Mouse (Mus musculus) midbrain, embryonic 13.5 days (tissue): ENCODE measurements around the gene Acbd4. TPM values are rescaled to one million over a fixed set of nuclear protein-coding genes. Genes with fewer than 3 reads are reported as not detected.

Experiments used
- ATAC-seq: fragments of 200-750 bp; cut with Nextera tagmentation; 2 replicates; pipeline ENCODE4 v1.8.0; 2017; ENCODE audit warnings: mild to moderate bottlenecking, moderate TSS enrichment, moderate library complexity
- H3K27ac ChIP-seq: fragments of 300-500 bp; sonication (generic); 2 replicates; pipeline ENCODE4 v1.5.1; 2015; ENCODE audit warnings: inconsistent platforms, mild to moderate bottlenecking, moderate library complexity
- H3K27me3 ChIP-seq: fragments of 300-500 bp; sonication (generic); 2 replicates; pipeline ENCODE4 v1.6.1; 2015; ENCODE audit warnings: mild to moderate bottlenecking, inconsistent platforms
- H3K36me3 ChIP-seq: fragments of 300-500 bp; sonication (generic); 2 replicates; pipeline ENCODE4 v1.6.1; 2015; ENCODE audit warnings: mild to moderate bottlenecking, inconsistent platforms
- H3K4me1 ChIP-seq: fragments of 300-500 bp; sonication (generic); replicated peaks from 2 replicates; pipeline ENCODE4 v1.6.1; 2015; ENCODE audit warnings: inconsistent platforms
- H3K4me2 ChIP-seq: fragments of 300-500 bp; sonication (generic); replicated peaks from 2 replicates; pipeline ENCODE4 v1.6.1; 2015; ENCODE audit warnings: moderate library complexity, mild to moderate bottlenecking, inconsistent platforms
- H3K4me3 ChIP-seq: fragments of 300-500 bp; sonication (generic); replicated peaks from 2 replicates; pipeline ENCODE4 v1.5.1; 2015; ENCODE audit warnings: mild to moderate bottlenecking, inconsistent platforms
- H3K9ac ChIP-seq: fragments of 300-500 bp; sonication (generic); replicated peaks from 2 replicates; pipeline ENCODE4 v1.6.1; 2015; ENCODE audit warnings: mild to moderate bottlenecking, inconsistent platforms
- H3K9me3 ChIP-seq: fragments of 300-500 bp; sonication (generic); 2 replicates; pipeline ENCODE4 v1.6.1; 2016; ENCODE audit warnings: mild to moderate bottlenecking, inconsistent platforms
- WGBS: fragments of 180-500 bp; shearing (Covaris S2); methylation state at CpG from one replicate; pipeline ENCODE4 v1.1.7; 2015; 5-methylcytosine and 5-hydroxymethylcytosine counted together
- polyA plus RNA-seq: library from polyadenylated mRNA; unstranded; fragments of >200 nt; fragmentation: Nextera tagmentation; extraction: Ambion mirVana; gene quantifications from 2 replicates; pipeline ENCODE4 v1.2.1, GENCODE M21; 2015

Acbd4 gene
- polyA plus RNA-seq, 1 experiment from 2014 or later: 7.8 TPM

DNA sequence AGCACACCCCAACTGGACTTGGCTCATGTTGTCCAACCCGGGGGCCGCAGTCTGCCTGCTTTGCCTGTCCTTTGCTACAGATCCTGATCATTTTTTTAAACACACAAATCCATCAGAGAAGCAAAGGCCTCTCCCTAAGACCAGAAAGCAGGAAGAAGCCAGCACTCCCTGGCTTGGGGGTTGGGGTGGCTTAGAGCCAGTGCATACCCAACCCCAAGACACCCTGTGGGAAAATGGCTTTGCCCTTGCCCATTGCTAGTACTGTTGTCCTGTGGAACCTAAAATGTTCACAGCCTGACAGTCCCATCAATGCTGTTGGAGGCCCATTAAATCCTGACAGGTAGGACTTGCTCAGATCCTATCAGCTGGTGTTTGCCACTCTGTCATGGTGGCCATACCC lies 31.8 kb upstream of the Acbd4 start:
- H3K27me3 ChIP-seq: no peaks in the 10 kb centered on the region
- H3K4me2 ChIP-seq: no peak overlapping the region
- no peak for ATAC-seq
- H3K9ac ChIP-seq: no peak overlapping the region
- peaks cover 59% of the 10 kb centered on the region for H3K36me3 ChIP-seq
- 100% methylated on average over 2 of the region's 2 CpGs for WGBS
- H3K27ac ChIP-seq: no peak overlapping the region
- no peak overlapping the region for H3K4me3 ChIP-seq
- no peaks in the 10 kb centered on the region for H3K9me3 ChIP-seq
- peaks cover 10% of the 10 kb centered on the region for H3K4me1 ChIP-seq

DNA sequence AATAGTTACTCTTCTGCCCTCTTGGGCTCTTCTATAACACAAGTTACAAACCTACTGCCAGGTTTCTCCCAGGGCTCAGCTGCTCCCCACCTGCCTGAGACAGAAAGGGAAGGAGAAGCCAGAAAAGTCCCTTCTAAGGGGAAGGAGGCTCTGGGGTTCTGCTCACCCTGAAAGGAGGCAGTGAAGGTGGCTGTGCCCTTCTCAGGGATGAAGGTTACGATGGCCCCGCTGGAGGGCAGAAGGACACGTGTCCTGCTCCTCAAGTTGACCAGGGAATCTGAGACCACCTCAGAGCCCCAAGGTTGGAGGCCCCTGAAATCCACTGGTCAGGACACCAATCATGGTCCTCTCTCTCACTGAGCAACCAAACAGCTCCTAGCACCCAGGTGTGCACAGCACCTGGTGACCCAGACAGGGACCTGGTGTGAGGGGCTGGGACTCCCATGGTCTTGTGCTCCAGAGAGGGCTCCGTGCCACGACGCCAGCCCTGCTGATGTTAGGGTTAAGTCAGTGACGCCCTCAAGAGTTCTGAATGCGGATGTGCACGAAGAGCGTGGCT lies 31.1 kb upstream of the Acbd4 start:
- Histone ChIP-seq H3K9ac (no peak overlapping the region), H3K4me1 (peaks cover 12% of the 10 kb centered on the region), H3K27ac (no peak overlapping the region), H3K4me3 (no peak overlapping the region), H3K36me3 (peaks cover 55% of the 10 kb centered on the region), H3K4me2 (no peak overlapping the region), H3K27me3 (no peaks in the 10 kb centered on the region), H3K9me3 (no peaks in the 10 kb centered on the region)
- 92% methylated on average over 10 of the region's 10 CpGs for WGBS
- no peak for ATAC-seq

DNA sequence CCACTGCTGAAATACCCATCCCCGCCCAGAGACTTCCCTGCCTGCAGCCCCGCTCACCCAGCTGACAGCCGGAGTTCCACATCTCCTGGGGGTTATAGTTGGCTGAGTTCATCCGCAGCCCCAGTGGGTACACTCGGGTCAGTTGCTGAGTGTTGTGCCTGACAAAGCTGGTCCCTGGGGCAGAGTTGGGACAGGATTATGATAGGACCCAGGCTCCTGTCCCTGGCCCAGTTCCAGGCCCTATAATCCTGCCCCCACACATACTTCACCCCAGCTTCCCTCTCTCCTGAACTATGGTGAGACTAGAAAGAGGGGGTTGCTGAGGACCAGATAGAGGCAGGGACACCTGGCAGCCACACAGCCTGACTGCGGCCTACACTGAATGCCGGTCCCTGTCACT lies 27.8 kb upstream of the Acbd4 start:
- Histone ChIP-seq H3K9ac (no peak overlapping the region), H3K27ac (no peak overlapping the region), H3K27me3 (peaks cover 5% of the 10 kb centered on the region), H3K4me1 (peaks cover 12% of the 10 kb centered on the region), H3K4me3 (no peak overlapping the region), H3K9me3 (no peaks in the 10 kb centered on the region), H3K4me2 (no peak overlapping the region), H3K36me3 (peaks cover 22% of the 10 kb centered on the region)
- 89% methylated on average over 7 of the region's 7 CpGs for WGBS
- ATAC-seq: 0 out of 2 replicates have a peak, but pooled peaks have one; percentile 11

DNA sequence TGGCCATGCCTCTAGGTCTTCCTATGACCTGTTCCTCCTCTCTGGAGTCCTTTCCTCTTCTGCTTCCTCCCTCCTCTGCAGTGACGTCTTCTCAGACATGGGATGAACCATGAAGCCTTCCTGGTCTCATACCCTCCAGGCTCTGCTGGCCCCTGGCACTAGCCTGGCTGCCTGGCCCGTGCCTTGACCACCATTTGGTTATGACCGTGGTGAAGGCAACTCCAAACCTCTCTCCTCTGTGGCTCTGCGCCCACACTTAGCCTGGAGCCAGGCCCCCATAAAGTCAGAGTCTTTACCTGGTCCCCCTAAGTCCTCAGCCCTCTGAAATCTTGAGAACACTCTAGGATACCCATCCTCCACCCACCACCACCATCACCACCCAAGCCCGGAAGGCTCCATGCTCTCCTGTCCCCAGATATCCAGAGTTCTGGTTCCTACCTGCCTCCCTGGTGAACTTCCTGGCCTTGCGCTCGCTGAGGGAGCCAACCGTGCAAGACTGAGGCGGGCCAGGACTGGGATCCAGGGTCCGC lies 27.3 kb upstream of the Acbd4 start:
- ATAC-seq: no peak
- WGBS: 52% methylated on average over 10 of the region's 10 CpGs
- Histone ChIP-seq H3K27me3 (peaks cover 10% of the 10 kb centered on the region), H3K4me3 (no peak overlapping the region), H3K9ac (no peak overlapping the region), H3K36me3 (peaks cover 17% of the 10 kb centered on the region), H3K9me3 (no peaks in the 10 kb centered on the region), H3K27ac (no peak overlapping the region), H3K4me2 (0 out of 2 replicates have a peak overlapping the region, but pooled peaks have one; percentile 3), H3K4me1 (peaks cover 12% of the 10 kb centered on the region)

DNA sequence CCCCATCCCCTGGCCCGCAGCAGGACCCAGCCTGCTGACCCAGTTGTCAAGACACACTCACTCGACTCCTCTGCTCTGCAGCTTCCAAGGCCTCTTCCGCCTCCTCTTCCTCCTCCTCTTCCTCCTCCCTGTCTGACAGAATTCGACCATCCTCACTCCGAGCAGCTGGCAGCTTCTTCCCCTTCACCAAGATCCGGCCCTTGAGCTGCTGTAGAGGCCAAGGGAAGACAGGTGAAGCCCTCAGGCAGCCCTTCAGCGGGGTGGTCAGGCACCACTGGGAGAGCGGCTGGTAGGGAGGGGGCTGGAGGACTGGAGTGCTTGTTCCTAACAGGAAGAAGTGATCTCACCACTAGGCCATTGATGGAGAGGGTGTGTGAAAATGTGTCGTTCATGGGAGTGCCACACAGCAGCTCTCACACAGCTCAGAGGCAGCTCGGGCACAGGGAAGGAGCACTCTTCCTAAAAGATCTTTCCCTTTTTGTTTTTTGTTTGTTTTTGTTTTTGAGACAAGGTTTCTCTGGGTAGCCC lies 26.6 kb upstream of the Acbd4 start:
- 28% methylated on average over 10 of the region's 10 CpGs for WGBS
- Histone ChIP-seq H3K36me3 (peaks cover 10% of the 10 kb centered on the region), H3K4me2 (0 out of 2 replicates have a peak overlapping the region, but pooled peaks have one; percentile 3), H3K27ac (no peak overlapping the region), H3K27me3 (peaks cover 15% of the 10 kb centered on the region), H3K4me1 (peaks cover 12% of the 10 kb centered on the region), H3K9ac (no peak overlapping the region), H3K9me3 (no peaks in the 10 kb centered on the region), H3K4me3 (no peak overlapping the region)
- ATAC-seq: no peak

DNA sequence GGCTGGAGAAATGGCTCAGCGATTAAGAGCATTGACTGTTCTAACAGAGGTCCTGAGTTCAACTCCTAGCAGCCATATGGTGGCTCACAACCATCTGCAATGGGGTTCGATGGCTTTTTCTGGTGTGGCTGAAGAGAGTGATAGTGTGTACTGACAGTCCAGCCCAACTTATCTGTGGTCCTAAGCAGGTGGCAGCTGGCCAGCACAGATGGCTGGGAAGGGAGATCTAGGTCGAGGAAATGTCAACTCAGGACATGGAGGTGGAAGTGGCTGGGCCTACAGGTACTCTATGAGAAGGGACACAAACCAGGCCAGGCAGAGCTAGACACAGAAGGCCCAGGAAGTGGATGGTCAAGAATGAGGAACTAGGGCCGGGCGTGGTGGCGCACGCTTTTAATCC lies 25.5 kb upstream of the Acbd4 start:
- Histone ChIP-seq H3K27ac (no peak overlapping the region), H3K27me3 (peaks cover 27% of the 10 kb centered on the region), H3K9ac (no peak overlapping the region), H3K4me1 (peaks cover 23% of the 10 kb centered on the region), H3K36me3 (no peaks in the 10 kb centered on the region), H3K4me3 (no peak overlapping the region), H3K9me3 (no peaks in the 10 kb centered on the region), H3K4me2 (no peak overlapping the region)
- ATAC-seq: no peak
- WGBS: 93% methylated on average over 7 of the region's 7 CpGs

DNA sequence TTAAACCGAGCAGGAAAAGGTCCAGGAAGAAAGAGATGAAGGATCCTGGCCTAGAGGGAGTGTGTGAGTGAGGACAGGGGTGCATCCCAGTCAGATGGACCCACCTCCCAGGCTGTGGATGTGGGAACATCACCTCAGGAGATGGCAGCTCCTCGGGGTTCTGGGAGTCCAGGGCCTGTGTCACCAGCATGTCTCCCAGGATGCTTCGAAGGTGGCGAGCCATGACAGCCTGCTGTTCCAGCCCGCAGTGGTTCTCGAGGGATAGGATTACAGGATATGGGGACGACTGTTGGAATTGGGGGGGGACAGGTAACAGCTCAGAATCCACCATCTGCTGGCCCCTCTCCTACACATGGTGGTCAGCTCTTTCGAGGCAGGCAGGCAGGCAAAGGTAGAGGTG lies 24.9 kb upstream of the Acbd4 start:
- Histone ChIP-seq H3K4me2 (no peak overlapping the region), H3K4me1 (peaks cover 26% of the 10 kb centered on the region), H3K27ac (no peak overlapping the region), H3K27me3 (peaks cover 33% of the 10 kb centered on the region), H3K9ac (no peak overlapping the region), H3K9me3 (no peaks in the 10 kb centered on the region), H3K36me3 (no peaks in the 10 kb centered on the region), H3K4me3 (no peak overlapping the region)
- WGBS: 90% methylated on average over 8 of the region's 8 CpGs
- ATAC-seq: no peak

DNA sequence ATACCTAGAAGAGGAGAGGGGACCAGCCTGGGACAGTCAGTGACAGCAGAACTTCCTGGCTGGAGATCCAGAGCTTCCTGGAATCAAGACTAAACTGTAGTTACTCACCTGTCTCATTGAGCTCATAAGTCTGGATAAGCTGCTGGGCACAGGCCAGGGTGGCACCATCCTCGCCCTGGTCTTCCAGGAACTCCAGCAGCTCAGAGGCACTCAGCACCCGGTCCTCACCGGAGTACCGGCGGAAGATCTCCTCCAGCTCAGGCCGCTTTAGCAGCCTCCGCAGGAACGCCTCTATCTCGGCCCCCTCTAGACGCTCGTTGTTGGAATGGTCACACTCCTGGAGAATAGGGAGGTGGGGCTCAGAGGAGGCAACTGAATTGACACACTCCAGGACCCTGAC lies 23.4 kb upstream of the Acbd4 start:
- H3K27ac ChIP-seq: no peak overlapping the region
- no peak for ATAC-seq
- H3K36me3 ChIP-seq: no peaks in the 10 kb centered on the region
- peaks cover 47% of the 10 kb centered on the region for H3K27me3 ChIP-seq
- H3K9me3 ChIP-seq: no peaks in the 10 kb centered on the region
- H3K4me1 ChIP-seq: peaks cover 26% of the 10 kb centered on the region
- no peak overlapping the region for H3K4me3 ChIP-seq
- H3K9ac ChIP-seq: no peak overlapping the region
- WGBS: 86% methylated on average over 11 of the region's 11 CpGs
- no peak overlapping the region for H3K4me2 ChIP-seq

DNA sequence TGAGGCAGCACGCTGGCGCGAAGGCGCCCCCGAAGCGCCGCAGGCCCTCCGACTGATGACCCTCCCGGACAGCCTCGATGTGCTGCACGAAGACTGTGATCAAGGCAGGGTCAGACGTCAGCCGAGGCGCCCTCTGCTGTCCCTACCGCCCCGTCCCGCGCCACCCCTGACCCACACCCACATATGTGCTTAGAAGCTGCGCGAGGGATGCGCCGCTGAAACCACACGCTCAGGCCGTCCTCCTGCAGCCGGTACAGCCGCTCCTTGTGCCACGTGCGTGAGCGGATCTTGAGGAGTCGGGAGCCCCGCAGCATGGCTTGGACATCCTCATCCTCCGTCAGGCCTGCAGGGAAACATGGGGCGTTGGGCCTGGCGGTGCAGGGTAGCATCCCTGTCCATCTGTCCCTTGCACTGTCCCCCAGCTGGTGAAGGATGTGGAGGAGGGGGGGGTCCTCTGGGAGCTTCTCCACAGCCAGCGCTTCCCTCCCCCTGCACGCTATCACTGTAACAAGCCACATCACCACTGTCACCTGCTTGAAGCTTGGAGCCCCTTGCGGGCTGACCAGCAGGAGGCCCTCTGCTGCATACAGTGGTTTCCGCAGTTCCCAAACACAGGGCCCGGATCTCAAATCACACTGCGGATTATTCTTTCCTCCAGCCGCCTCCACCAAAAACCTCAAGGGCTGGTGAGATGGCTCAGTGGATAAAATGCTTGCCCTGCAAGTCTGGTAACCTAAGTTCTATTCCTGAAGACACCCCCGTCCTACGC lies 21.0 kb upstream of the Acbd4 start:
- no peak overlapping the region for H3K27ac ChIP-seq
- H3K9ac ChIP-seq: peak overlapping the region; percentile 33
- no peaks in the 10 kb centered on the region for H3K9me3 ChIP-seq
- peak; percentile 65 for ATAC-seq
- H3K36me3 ChIP-seq: no peaks in the 10 kb centered on the region
- H3K4me2 ChIP-seq: peak overlapping the region; percentile 55
- WGBS: 1% methylated on average over 41 of the region's 43 CpGs
- H3K4me1 ChIP-seq: peaks cover 13% of the 10 kb centered on the region
- H3K4me3 ChIP-seq: peak overlapping the region; percentile 28
- peaks cover 47% of the 10 kb centered on the region for H3K27me3 ChIP-seq

DNA sequence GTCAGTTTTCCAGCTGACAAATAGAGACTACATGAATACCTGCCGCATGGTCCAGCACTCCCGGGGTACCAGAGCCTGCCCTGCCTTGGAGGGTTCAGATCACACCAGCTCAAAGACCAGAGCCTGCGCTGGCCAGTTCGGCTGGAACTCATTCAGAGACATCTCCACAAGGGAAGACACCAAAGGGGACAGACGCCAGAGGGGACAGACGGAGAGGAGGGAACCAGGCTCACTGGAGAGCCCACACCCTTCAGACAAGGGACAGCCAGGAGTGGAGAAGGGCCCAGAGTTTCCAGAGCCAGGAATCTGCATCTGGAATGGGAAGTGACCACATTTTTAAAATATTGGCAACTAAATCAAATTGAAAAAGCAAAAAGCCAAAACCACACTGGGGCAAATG lies 19.9 kb upstream of the Acbd4 start:
- Histone ChIP-seq H3K27ac (no peak overlapping the region), H3K9me3 (no peaks in the 10 kb centered on the region), H3K4me2 (no peak overlapping the region), H3K27me3 (peaks cover 47% of the 10 kb centered on the region), H3K4me3 (no peak overlapping the region), H3K9ac (no peak overlapping the region), H3K4me1 (peaks cover 13% of the 10 kb centered on the region), H3K36me3 (no peaks in the 10 kb centered on the region)
- ATAC-seq: no peak
- 53% methylated on average over 6 of the region's 6 CpGs for WGBS

DNA sequence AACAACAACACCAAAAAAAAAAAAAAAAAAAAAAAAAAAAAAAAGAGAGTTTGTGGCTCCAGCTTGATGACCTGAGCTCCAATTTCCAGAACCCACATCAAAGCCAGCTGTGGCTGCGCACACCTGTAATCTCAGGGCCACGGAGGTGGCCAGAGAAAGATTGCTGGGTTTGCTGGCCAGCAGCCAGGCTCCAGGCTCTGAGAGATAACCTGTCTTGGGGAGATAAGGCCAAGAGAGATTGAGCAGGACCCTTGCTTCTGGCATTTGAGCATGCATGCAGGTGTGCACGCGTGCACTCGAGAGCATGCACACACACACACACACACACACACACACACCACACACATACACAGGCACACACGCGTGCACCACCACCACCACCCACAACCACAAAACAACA lies 8.2 kb upstream of the Acbd4 start:
- peaks cover 27% of the 10 kb centered on the region for H3K27me3 ChIP-seq
- H3K4me1 ChIP-seq: peaks cover 8% of the 10 kb centered on the region
- H3K36me3 ChIP-seq: no peaks in the 10 kb centered on the region
- no peak overlapping the region for H3K9ac ChIP-seq
- 97% methylated on average over 7 of the region's 7 CpGs for WGBS
- H3K27ac ChIP-seq: no peak overlapping the region
- H3K9me3 ChIP-seq: no peaks in the 10 kb centered on the region
- no peak for ATAC-seq
- no peak overlapping the region for H3K4me3 ChIP-seq
- H3K4me2 ChIP-seq: no peak overlapping the region
